Mouse (Mus musculus) liver, embryonic 12.5 days (tissue): ENCODE results near the gene Zfand3. TPM values are rescaled to one million over a fixed set of nuclear protein-coding genes. Genes with fewer than 3 reads are reported as not detected.

Source experiments
- ATAC-seq: fragments of 200-750 bp; cut with Nextera tagmentation; 2 replicates; pipeline ENCODE4 v1.8.0; 2017; ENCODE audit warnings: moderate number of reproducible peaks, mild to moderate bottlenecking, moderate library complexity
- H3K27ac ChIP-seq: fragments of 300-500 bp; sonication (generic); 2 replicates; pipeline ENCODE4 v1.5.1; 2016; ENCODE audit warnings: mild to moderate bottlenecking
- H3K27me3 ChIP-seq: fragments of 300-500 bp; sonication (generic); replicated peaks from 2 replicates; pipeline ENCODE4 v1.6.1; 2016; ENCODE audit warnings: mild to moderate bottlenecking, moderate library complexity
- H3K36me3 ChIP-seq: fragments of 300-500 bp; sonication (generic); 2 replicates; pipeline ENCODE4 v1.6.1; 2016; ENCODE audit warnings: mild to moderate bottlenecking, moderate library complexity
- H3K4me1 ChIP-seq: fragments of 300-500 bp; sonication (generic); 2 replicates; pipeline ENCODE4 v1.6.1; 2016
- H3K4me2 ChIP-seq: fragments of 300-500 bp; sonication (generic); 2 replicates; pipeline ENCODE4 v1.6.1; 2016; ENCODE audit warnings: mild to moderate bottlenecking, moderate library complexity
- H3K4me3 ChIP-seq: fragments of 300-500 bp; sonication (generic); 2 replicates; pipeline ENCODE4 v1.5.1; 2016; ENCODE audit warnings: mild to moderate bottlenecking, moderate library complexity
- H3K9ac ChIP-seq: fragments of 300-500 bp; sonication (generic); 2 replicates; pipeline ENCODE4 v1.6.1; 2016; ENCODE audit warnings: mild to moderate bottlenecking, moderate library complexity
- H3K9me3 ChIP-seq: fragments of 300-500 bp; sonication (generic); replicated peaks from 2 replicates; pipeline ENCODE4 v1.6.1; 2016; ENCODE audit warnings: mild to moderate bottlenecking, moderate library complexity
- WGBS: fragments of 180-500 bp; shearing (Covaris S2); methylation state at CpG from one replicate; pipeline ENCODE4 v1.1.7; 2016; ENCODE audit not compliant: insufficient replicate concordance; 5-methylcytosine and 5-hydroxymethylcytosine counted together
- polyA plus RNA-seq: library from polyadenylated mRNA; unstranded; fragments of >200 nt; fragmentation: Nextera tagmentation; extraction: Ambion mirVana; gene quantifications from 2 replicates; pipeline ENCODE4 v1.2.1, GENCODE M21; 2016

Gene Zfand3
- polyA plus RNA-seq, 1 experiment from 2014 or later, result 18.8 TPM

DNA sequence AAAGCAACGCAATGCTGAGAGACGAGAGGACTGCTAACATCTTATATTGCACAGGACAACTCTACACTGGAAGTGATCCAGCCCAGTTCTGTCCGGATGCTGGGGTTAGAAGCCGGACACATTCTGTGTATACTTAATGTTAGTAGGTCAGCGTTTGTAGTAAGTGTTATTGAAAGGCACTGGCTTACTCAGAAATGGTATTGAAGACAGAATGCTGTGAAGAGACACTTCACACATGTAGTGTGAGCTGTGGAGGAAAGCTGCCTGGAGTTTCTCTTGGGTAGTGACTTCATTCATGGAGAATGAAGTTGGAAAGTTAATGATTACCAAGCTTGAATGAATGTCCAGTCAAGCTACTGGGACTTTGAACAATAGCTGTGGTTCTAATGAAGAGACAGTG, 132.2 kb downstream of the Zfand3 start:
- no peaks in the 10 kb centered on the region for H3K9me3 ChIP-seq
- H3K4me2 ChIP-seq, result no peak overlapping the region
- H3K27me3 ChIP-seq, result no peaks in the 10 kb centered on the region
- H3K4me1 ChIP-seq, result peaks cover 31% of the 10 kb centered on the region; the same call in 1 of the 2 replicates
- H3K27ac ChIP-seq, result no peak overlapping the region
- H3K4me3 ChIP-seq, result no peak overlapping the region
- ATAC-seq, result peak; percentile 42
- no peak overlapping the region for H3K9ac ChIP-seq
- H3K36me3 ChIP-seq, result peaks cover 12% of the 10 kb centered on the region
- 81% methylated on average over 5 of the region's 5 CpGs for whole genome bisulfite sequencing

DNA sequence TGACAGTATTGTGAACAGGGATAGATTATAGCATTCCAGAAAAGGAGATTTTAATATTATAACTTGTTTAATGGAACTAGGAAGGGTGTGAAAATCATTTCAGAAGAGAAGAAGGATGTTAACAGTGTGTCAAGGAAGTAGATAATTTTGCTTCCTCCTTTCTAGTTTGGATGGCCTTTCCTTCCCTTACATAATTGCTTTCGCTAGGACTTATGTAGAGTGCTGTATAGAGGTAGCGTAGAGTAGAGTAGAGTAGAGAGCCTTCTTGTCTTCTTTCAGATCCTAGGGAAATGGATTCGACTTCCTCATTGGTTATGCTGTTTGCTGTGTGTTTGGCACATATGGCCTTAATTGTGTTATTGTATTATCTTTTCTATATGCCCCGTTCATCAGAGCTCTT, 132.6 kb downstream of the Zfand3 start:
- H3K4me1 ChIP-seq, result peaks cover 29% of the 10 kb centered on the region; the same call in 1 of the 2 replicates
- no peak overlapping the region for H3K4me2 ChIP-seq
- no peak overlapping the region for H3K4me3 ChIP-seq
- WGBS, result 84% methylated on average over 4 of the region's 4 CpGs
- no peak overlapping the region for H3K27ac ChIP-seq
- H3K9me3 ChIP-seq, result no peaks in the 10 kb centered on the region
- no peaks in the 10 kb centered on the region for H3K27me3 ChIP-seq
- H3K36me3 ChIP-seq, result peaks cover 12% of the 10 kb centered on the region
- ATAC-seq, result no peak
- no peak overlapping the region for H3K9ac ChIP-seq

- WGBS, result 63% methylated on average over 6 of the region's 6 CpGs
- Histone ChIP-seq H3K9ac (no peak overlapping the region), H3K4me2 (no peak overlapping the region), H3K27me3 (no peaks in the 10 kb centered on the region), H3K4me1 (peaks cover 14% of the 10 kb centered on the region; the same call in 1 of the 2 replicates), H3K27ac (no peak overlapping the region), H3K36me3 (no peaks in the 10 kb centered on the region), H3K4me3 (no peak overlapping the region), H3K9me3 (no peaks in the 10 kb centered on the region)
- ATAC-seq, result no peak
These were observed 139.6 kb downstream of the Zfand3 start for GRCm38 (mm10) chr17:30144114-30144513.

DNA sequence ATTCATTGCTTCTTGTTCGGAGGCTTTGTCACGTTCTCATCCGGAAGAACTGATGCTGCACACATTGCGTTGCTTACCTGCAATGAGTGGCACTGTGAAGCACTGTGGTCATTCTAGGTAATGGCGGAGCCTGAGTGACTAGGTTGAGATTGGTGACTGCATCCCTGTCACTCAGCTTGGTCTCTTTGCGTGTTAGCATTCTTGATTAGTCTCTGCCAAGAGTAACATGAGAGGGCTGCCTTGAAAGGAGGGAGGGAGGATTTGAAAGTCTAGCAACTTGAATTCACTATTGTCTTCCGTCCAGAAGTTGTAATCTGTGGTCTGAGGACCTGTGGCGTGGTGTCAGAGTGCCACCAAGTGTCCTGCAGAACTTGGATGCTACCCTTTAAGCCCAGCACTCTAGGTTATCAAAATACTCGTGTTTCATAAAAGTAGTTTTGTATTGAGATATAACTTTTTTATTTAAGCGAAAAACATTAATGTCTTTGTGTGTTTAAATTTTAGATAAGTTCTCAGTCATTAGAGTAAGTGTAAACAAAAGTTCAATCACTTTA, 141.1 kb downstream of the Zfand3 start:
- WGBS, result 75% methylated on average over 10 of the region's 10 CpGs
- Histone ChIP-seq H3K4me1 (peaks cover 9% of the 10 kb centered on the region; the same call in 1 of the 2 replicates), H3K9ac (no peak overlapping the region), H3K4me3 (no peak overlapping the region), H3K36me3 (no peaks in the 10 kb centered on the region), H3K9me3 (no peaks in the 10 kb centered on the region), H3K27ac (no peak overlapping the region), H3K4me2 (no peak overlapping the region), H3K27me3 (no peaks in the 10 kb centered on the region)
- ATAC-seq, result no peak

- Histone ChIP-seq H3K27me3 (no peaks in the 10 kb centered on the region), H3K4me3 (no peak overlapping the region), H3K4me2 (no peak overlapping the region), H3K36me3 (no peaks in the 10 kb centered on the region), H3K27ac (no peak overlapping the region), H3K4me1 (peaks cover 9% of the 10 kb centered on the region; the same call in 1 of the 2 replicates), H3K9ac (no peak overlapping the region), H3K9me3 (no peaks in the 10 kb centered on the region)
- ATAC-seq, result no peak
- 72% methylated on average over 7 of the region's 7 CpGs for WGBS
These were observed 142.0 kb downstream of the Zfand3 start for GRCm38 (mm10) chr17:30146555-30146954.

DNA sequence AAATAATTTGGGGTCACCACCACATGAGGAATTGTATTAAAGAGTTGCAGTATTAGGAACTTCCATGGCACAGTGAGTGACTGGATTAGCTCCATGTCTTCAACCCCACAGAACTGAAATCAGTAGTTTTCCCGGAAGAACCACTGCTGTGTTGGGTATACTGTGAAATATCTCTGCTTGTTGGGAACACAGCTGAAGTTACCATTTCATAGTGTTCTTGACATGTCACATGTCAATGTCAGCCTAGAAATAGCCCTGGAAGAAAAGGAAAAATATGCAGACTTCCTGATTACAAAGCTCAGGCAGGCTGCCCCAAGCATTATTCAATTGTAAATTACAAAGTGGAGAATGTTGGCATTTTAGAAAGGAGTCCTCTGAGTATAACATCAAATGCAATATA, 143.4 kb downstream of the Zfand3 start:
- no peak for ATAC-seq
- H3K9me3 ChIP-seq, result no peaks in the 10 kb centered on the region
- H3K9ac ChIP-seq, result no peak overlapping the region
- H3K4me2 ChIP-seq, result no peak overlapping the region
- no peaks in the 10 kb centered on the region for H3K36me3 ChIP-seq
- no peak overlapping the region for H3K4me3 ChIP-seq
- WGBS, result 73% methylated on average over 1 of the region's 1 CpGs
- peaks cover 9% of the 10 kb centered on the region; the same call in 1 of the 2 replicates for H3K4me1 ChIP-seq
- no peaks in the 10 kb centered on the region for H3K27me3 ChIP-seq
- no peak overlapping the region for H3K27ac ChIP-seq

DNA sequence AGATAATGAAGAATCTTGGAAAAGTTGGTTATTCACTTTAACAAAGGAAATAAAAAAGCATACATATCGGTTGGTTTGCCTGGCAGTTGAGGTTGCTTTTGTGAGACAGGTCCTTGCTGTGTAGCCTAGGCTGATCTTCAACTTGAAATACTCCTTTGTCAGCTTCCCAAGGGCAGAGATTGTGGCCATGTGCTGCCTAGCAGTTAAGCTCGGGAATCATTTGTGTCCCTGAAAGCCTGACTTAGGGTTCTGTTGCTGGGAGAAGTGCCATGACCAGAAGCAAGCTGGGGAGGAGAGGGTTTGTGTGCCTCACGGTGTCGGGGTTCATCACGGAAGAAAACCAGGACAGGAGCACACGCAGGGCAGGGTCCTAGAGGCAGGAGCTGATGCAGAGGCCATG, 143.8 kb downstream of the Zfand3 start:
- H3K36me3 ChIP-seq, result no peaks in the 10 kb centered on the region
- no peaks in the 10 kb centered on the region for H3K9me3 ChIP-seq
- H3K4me3 ChIP-seq, result no peak overlapping the region
- ATAC-seq, result no peak
- H3K4me2 ChIP-seq, result no peak overlapping the region
- H3K4me1 ChIP-seq, result peaks cover 9% of the 10 kb centered on the region; the same call in 1 of the 2 replicates
- H3K9ac ChIP-seq, result no peak overlapping the region
- no peaks in the 10 kb centered on the region for H3K27me3 ChIP-seq
- 73% methylated on average over 6 of the region's 6 CpGs for WGBS
- H3K27ac ChIP-seq, result no peak overlapping the region

DNA sequence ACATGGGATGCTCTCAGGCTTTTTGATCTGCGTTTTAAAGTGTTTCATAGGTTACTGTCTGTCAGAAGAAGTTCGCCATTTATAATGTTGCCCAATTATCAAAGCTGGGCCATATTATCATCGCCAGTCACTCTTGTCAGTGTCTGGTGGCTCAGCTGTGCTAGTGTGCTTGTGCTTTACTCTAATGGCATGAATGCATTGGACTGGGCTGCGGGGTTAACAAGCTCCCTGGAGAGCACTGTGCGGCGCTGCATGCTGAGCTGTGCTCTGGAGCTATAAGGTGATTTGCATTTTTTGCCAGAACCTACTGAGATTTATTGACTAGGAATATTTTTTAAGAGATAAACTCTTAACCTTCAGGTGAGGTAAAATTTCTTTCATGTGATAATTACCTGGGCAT, 145.4 kb downstream of the Zfand3 start:
- 80% methylated on average over 6 of the region's 6 CpGs for WGBS

DNA sequence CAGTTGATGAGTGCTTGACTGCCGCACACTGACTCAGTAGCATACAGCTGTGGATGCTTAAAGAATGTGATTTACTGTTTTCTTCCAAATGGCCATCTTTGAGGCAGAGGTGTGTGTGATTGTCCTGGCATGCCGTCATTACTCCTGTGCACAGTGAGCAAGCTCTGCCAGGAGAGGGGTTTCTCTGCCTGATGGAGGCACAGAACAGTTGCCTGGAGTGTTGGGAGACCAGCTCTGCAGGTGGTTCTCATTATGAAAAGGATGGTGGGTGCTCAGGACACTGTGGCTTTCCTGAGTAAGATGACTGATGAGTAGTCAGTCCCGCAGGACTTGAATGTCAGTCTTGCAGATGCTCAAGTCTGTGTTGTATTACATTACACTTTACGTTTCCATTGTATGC, 149.6 kb downstream of the Zfand3 start:
- peaks cover 11% of the 10 kb centered on the region for H3K4me1 ChIP-seq
- WGBS, result 73% methylated on average over 4 of the region's 4 CpGs
- H3K27me3 ChIP-seq, result no peaks in the 10 kb centered on the region

More for the DNA sequence above, 145.4 kb downstream of the Zfand3 start:
- Histone ChIP-seq H3K27me3 (no peaks in the 10 kb centered on the region), H3K4me3 (no peak overlapping the region), H3K9me3 (no peaks in the 10 kb centered on the region), H3K36me3 (no peaks in the 10 kb centered on the region), H3K4me2 (no peak overlapping the region), H3K9ac (no peak overlapping the region), H3K4me1 (peaks cover 9% of the 10 kb centered on the region; the same call in 1 of the 2 replicates), H3K27ac (no peak overlapping the region)
- ATAC-seq, result no peak

GRCm38 (mm10) chr17:30154861-30155260, 150.3 kb downstream of the Zfand3 start:
- H3K36me3 ChIP-seq, result no peaks in the 10 kb centered on the region
- peaks cover 16% of the 10 kb centered on the region for H3K4me1 ChIP-seq
- no peak overlapping the region for H3K27ac ChIP-seq
- no peak overlapping the region for H3K9ac ChIP-seq
- H3K4me3 ChIP-seq, result no peak overlapping the region
- no peak overlapping the region for H3K4me2 ChIP-seq
- no peaks in the 10 kb centered on the region for H3K9me3 ChIP-seq
- ATAC-seq, result no peak
- 68% methylated on average over 1 of the region's 1 CpGs for WGBS
- no peaks in the 10 kb centered on the region for H3K27me3 ChIP-seq

More for the DNA sequence above, 149.6 kb downstream of the Zfand3 start:
- H3K9ac ChIP-seq, result no peak overlapping the region
- H3K9me3 ChIP-seq, result no peaks in the 10 kb centered on the region
- no peak for ATAC-seq
- H3K27ac ChIP-seq, result no peak overlapping the region
- H3K36me3 ChIP-seq, result no peaks in the 10 kb centered on the region
- H3K4me2 ChIP-seq, result no peak overlapping the region
- no peak overlapping the region for H3K4me3 ChIP-seq

DNA sequence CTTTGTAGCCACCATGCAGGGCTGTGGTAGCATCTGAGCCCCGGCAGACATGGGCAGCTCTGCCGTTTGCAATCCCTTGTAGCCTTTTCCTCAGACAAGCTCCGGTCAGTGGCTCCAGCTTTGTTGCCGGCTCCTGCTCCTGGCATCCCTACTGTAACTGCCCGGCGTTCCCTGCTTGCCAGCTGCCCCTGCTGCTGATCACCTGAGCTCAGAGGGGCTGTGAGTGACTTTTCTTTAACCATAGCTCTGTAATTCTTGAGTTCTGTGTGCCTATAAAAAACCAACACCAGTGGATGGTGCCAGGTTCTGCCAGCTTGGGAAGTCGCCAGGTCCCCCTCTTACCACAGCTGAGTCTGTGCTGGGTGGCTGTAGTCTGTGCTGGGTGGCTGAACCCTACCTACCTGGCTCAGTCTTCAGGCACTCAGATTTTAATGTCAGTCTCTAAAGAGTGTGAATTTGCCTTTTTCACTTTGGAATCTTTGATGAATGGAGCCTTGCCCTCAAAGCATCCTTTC, 150.9 kb downstream of the Zfand3 start:
- H3K4me1 ChIP-seq, result peaks cover 16% of the 10 kb centered on the region
- H3K36me3 ChIP-seq, result no peaks in the 10 kb centered on the region
- H3K4me2 ChIP-seq, result no peak overlapping the region
- WGBS, result 84% methylated on average over 7 of the region's 7 CpGs
- H3K9ac ChIP-seq, result no peak overlapping the region
- ATAC-seq, result no peak
- H3K27me3 ChIP-seq, result no peaks in the 10 kb centered on the region
- no peak overlapping the region for H3K4me3 ChIP-seq
- H3K27ac ChIP-seq, result no peak overlapping the region
- H3K9me3 ChIP-seq, result no peaks in the 10 kb centered on the region

- H3K4me1 ChIP-seq, result peaks cover 16% of the 10 kb centered on the region
- H3K4me3 ChIP-seq, result no peak overlapping the region
- no peaks in the 10 kb centered on the region for H3K27me3 ChIP-seq
- ATAC-seq, result no peak
- no peaks in the 10 kb centered on the region for H3K9me3 ChIP-seq
- no peaks in the 10 kb centered on the region for H3K36me3 ChIP-seq
- no peak overlapping the region for H3K9ac ChIP-seq
- H3K27ac ChIP-seq, result no peak overlapping the region
- 68% methylated on average over 10 of the region's 10 CpGs for WGBS
- H3K4me2 ChIP-seq, result no peak overlapping the region
These were observed 154.0 kb downstream of the Zfand3 start for GRCm38 (mm10) chr17:30158419-30159108.
